Mouse (Mus musculus) gastrocnemius, adult 2 months (tissue): Measurements from ENCODE around the gene Slc5a8. TPM values are rescaled to one million over a fixed set of nuclear protein-coding genes. Genes with fewer than 3 reads are reported as not detected.

Experiments used
- DNase-seq: peaks from one replicate; pipeline ENCODE4 v3.0.0; 2022
- H3K27ac ChIP-seq: fragments of 200-600 bp; 2 replicates; pipeline ENCODE4 v1.8.1; 2022; ENCODE audit warnings: mild to moderate bottlenecking
- H3K4me3 ChIP-seq: fragments of 200-600 bp; 2 replicates; pipeline ENCODE4 v1.8.1; 2022; ENCODE audit warnings: mild to moderate bottlenecking, moderate library complexity
- CTCF ChIP-seq: fragments of 200-600 bp; IDR thresholded peaks from 2 replicates; pipeline ENCODE4 v1.8.1; 2022; ENCODE audit warnings: antibody characterized with exemption, mild to moderate bottlenecking, moderate library complexity
- intact Hi-C: fragments of 180-260 bp; cut with DNase I; formaldehyde crosslinking; loops from one replicate; pipeline ENCODE4 v1.15.1; 2025
- total RNA-seq, 2 experiments: library from RNA; stranded (reverse); gene quantifications; 2 replicates each; pipeline ENCODE4 v1.2.3; 2021

Gene Slc5a8
- total RNA-seq, 2 experiments from 2014 or later = not detected

DNA sequence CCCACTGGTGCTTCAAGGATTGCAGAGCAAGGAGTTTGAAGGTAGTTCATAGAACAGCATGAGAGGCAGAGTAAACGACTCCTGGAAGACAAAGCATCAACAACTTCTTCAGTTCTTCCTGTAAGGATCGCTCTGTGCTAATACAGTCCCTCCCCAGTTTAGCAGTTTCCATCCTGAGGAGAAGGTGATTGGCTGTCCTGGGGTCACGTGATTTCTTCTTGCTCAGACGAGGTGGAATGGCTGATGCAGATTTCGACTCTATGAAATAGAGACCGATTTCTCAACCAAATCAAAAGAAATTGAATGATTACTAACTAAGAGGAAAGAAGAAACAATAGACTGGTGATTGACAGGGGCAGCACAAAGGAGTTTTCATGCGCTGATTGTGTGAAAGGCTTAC is 5.6 kb downstream of the Slc5a8 start:
- intact Hi-C loops = no loop called here
- H3K27ac ChIP-seq = no peak overlapping the region
- DNase-seq = no peak
- H3K4me3 ChIP-seq = no peak overlapping the region
- no peak for TF ChIP-seq CTCF

DNA sequence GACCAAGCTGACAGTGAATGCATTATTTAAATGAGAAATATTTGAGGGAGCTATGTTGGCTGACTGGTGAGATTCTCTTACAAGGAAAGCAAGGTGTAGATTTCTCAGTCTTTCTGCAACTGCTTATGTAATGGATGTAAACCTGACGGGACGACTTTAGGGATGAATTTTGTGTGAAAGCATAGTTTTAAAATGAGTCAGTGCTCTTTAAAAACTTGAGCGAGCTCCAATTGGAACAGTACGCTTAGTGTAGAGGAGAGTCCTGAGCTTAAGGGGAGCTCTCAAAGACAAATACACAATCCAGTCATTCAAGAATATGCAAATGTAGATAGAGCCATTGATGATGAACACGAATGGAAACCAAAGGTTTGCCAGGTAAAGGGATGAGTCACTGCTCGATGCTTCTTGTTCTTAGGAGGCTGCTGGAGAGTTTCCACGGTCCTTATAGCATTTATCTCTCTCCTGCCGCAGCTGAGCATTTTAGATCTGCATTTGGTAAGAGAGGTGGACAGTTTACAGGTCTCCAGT is 6.8 kb downstream of the Slc5a8 start:
- no peak for TF ChIP-seq CTCF

GRCm38 (mm10) chr10:88897032-88897431 is 11.2 kb downstream of the Slc5a8 start:
- H3K27ac ChIP-seq = no peak overlapping the region
- no peak for DNase-seq
- TF ChIP-seq CTCF = no peak
- intact Hi-C loops = no loop called here
- no peak overlapping the region for H3K4me3 ChIP-seq

More for the DNA sequence above, 6.8 kb downstream of the Slc5a8 start:
- DNase-seq = no peak
- Histone ChIP-seq H3K27ac (no peak overlapping the region), H3K4me3 (no peak overlapping the region)
- intact Hi-C loops = no loop called here

- intact Hi-C loops = no loop called here
- no peak for DNase-seq
- H3K27ac ChIP-seq = no peak overlapping the region
- H3K4me3 ChIP-seq = no peak overlapping the region
- no peak for TF ChIP-seq CTCF
Measured at GRCm38 (mm10) chr10:88949649-88950296, 64.0 kb downstream of the Slc5a8 start.

- DNase-seq = no peak
- Histone ChIP-seq H3K27ac (no peak overlapping the region), H3K4me3 (no peak overlapping the region)
- no peak for TF ChIP-seq CTCF
- intact Hi-C loops = no loop called here
Measured at GRCm38 (mm10) chr10:88950297-88950653, 64.5 kb downstream of the Slc5a8 start.

- Histone ChIP-seq H3K4me3 (no peak overlapping the region), H3K27ac (no peak overlapping the region)
- intact Hi-C loops = no loop called here
- DNase-seq = no peak
- TF ChIP-seq CTCF = no peak
Measured at GRCm38 (mm10) chr10:88960791-88961190, 75.0 kb downstream of the Slc5a8 start.

DNA sequence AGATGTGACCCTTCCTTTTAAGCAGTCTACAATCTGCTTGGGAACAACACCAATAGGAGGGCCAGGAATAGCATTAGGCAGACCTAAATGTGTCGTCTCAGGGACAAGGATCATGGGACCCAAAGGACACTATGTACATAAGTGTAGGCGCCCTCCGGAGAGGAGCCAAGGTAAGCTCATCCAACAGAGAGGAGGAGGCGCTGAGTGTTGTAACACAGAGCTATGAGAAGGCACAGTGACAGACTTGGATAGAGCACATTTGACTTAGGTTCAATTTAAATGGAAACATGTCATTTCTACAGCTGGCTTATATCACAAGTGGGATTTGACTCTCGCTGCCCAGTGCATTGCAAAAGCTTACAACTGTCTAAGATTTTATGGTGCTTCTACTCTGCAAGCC is 82.8 kb downstream of the Slc5a8 start:
- Histone ChIP-seq H3K27ac (no peak overlapping the region), H3K4me3 (no peak overlapping the region)
- intact Hi-C loops = no loop called here
- no peak for DNase-seq
- no peak for TF ChIP-seq CTCF

- intact Hi-C loops = no loop called here
Measured at GRCm38 (mm10) chr10:88970951-88971725, 85.3 kb downstream of the Slc5a8 start.

DNA sequence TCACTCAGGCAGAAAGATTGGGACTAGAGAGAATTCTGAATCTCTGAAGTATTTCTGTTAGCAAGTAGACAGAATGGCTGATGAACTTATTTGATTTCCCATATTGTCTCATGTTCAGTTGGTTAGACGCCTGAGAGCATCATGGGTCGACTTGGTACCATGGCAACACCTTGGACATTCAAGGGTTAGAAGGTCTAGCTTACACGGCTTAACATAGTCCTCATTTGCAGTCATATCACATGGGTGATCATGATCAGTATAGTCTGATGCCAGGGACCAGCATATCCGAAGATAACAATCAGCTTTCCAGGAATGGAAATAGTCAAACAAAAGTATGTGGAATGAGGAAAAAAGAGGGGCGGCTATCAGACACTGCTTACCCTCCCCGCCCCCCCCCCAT is 93.1 kb downstream of the Slc5a8 start:
- DNase-seq = no peak
- no peak overlapping the region for H3K4me3 ChIP-seq
- intact Hi-C loops = no loop called here
- H3K27ac ChIP-seq = no peak overlapping the region
- no peak for TF ChIP-seq CTCF

More at GRCm38 (mm10) chr10:88970951-88971725, 85.3 kb downstream of the Slc5a8 start:
- no peak for DNase-seq
- no peak for TF ChIP-seq CTCF
- Histone ChIP-seq H3K27ac (no peak overlapping the region), H3K4me3 (no peak overlapping the region)

Other genes with a start within 250 kb of the Slc5a8 start
- gene Spic, start 201.0 kb upstream of the Slc5a8 start, total RNA-seq = not detected
- gene Arl1, start 155.1 kb upstream of the Slc5a8 start, total RNA-seq = 10 to 100 TPM; 85.3 to 99.9 TPM
- gene Utp20, start 59.2 kb upstream of the Slc5a8 start, total RNA-seq = 10 to 100 TPM; 10.8 to 13.8 TPM